Mouse (Mus musculus) left cerebral cortex, adult 2 months (tissue): Measurements from ENCODE around the gene Ppp2r1a. TPM values are rescaled to one million over a fixed set of nuclear protein-coding genes. Genes with fewer than 3 reads are reported as not detected.

ENCODE experiments used
- DNase-seq, 2 experiments: peaks; one replicate each; pipeline ENCODE4 v3.0.0; 2021 to 2022; ENCODE audit warnings: low spot score in 2 of 2, mixed read lengths in 1 of 2; ENCODE audit errors: extremely low spot score in 1 of 2
- H3K27ac ChIP-seq: fragments of 200-600 bp; 2 replicates; pipeline ENCODE4 v1.8.1; 2022
- H3K4me3 ChIP-seq: fragments of 200-600 bp; 2 replicates; pipeline ENCODE4 v1.8.1; 2022
- CTCF ChIP-seq: fragments of 200-600 bp; IDR thresholded peaks from 2 replicates; pipeline ENCODE4 v1.8.1; 2022; ENCODE audit warnings: antibody characterized with exemption, mild to moderate bottlenecking, moderate library complexity
- intact Hi-C: fragments of 180-260 bp; cut with DNase I; formaldehyde crosslinking; loops from one replicate; pipeline ENCODE4 v1.15.1; 2025
- long read RNA-seq, 2 experiments: library from polyadenylated mRNA; stranded (forward); transcript quantifications; one replicate each; pipeline ENCODE4 v2.0.0; 2021; ENCODE audit warnings: borderline mapping rate in 2 of 2
- total RNA-seq, 2 experiments: library from RNA; stranded (reverse); gene quantifications; 2 replicates each; pipeline ENCODE4 v1.2.3; 2021

The Ppp2r1a gene
- 100 to 1,000 TPM; 537 to 542 TPM for total RNA-seq
- long read RNA-seq, experiment 1, transcript Ppp2r1a-201 (15 exons, 2,410 nt) = major isoform, 558 of 774 reads
- long read RNA-seq, experiment 1, partial matches to known transcripts = 197 of 774 reads
- long read RNA-seq, experiment 1, other reads (novel, unspliced or antisense) = 19 of 774 reads
- long read RNA-seq, experiment 2, transcript Ppp2r1a-201 (15 exons, 2,410 nt) = major isoform, 409 of 590 reads
- long read RNA-seq, experiment 2, partial matches to known transcripts = 161 of 590 reads
- long read RNA-seq, experiment 2, other reads (novel, unspliced or antisense) = 20 of 590 reads

GRCm38 (mm10) chr17:20944985-20945891 lies at the start of gene Ppp2r1a:
Gene Ppp2r1a (plus strand): TSS chr17:20945311.
- TF ChIP-seq CTCF = no peak
- peak within 1 kb of the TSS; percentile 98 for H3K27ac ChIP-seq
- H3K4me3 ChIP-seq = peak within 1 kb of the TSS; percentile 98
- peak; percentile 99 for DNase-seq
- intact Hi-C loops = loop anchor here (1.0 to 10.0 kb wide), 4 partner anchors 63 to 1480 kb away; partner anchors contain the start of genes Zfp160, Zfp52, Zfp946 and Zfp948

- no peak for DNase-seq
- Histone ChIP-seq H3K27ac (no peak within 1 kb of the TSS), H3K4me3 (no peak within 1 kb of the TSS)
- TF ChIP-seq CTCF = no peak
- intact Hi-C loops = no loop called here
These were observed 40.1 kb upstream of the Ppp2r1a start, which contains the start of gene Vmn1r231 for GRCm38 (mm10) chr17:20904991-20905390. Gene Vmn1r231 (minus strand): TSS chr17:20905091.

GRCm38 (mm10) chr17:20919614-20920013 lies 25.5 kb upstream of the Ppp2r1a start, which contains the start of gene Vmn1r232:
Gene Vmn1r232 (minus strand): TSS chr17:20919714.
- intact Hi-C loops = no loop called here
- TF ChIP-seq CTCF = no peak
- H3K27ac ChIP-seq = no peak within 1 kb of the TSS
- H3K4me3 ChIP-seq = no peak within 1 kb of the TSS
- no peak for DNase-seq

- Histone ChIP-seq H3K27ac (peak overlapping the region; percentile 98), H3K4me3 (peak overlapping the region; percentile 64)
- no peak for TF ChIP-seq CTCF
- no peak for DNase-seq
- intact Hi-C loops = loop anchor here (10.0 kb wide), 3 partner anchors 591 to 1481 kb away; partner anchors contain the start of genes Zfp52, Zfp946 and Zfp948
These were observed 885 bp upstream of the Ppp2r1a start for GRCm38 (mm10) chr17:20944226-20944625.

GRCm38 (mm10) chr17:20946026-20946565 lies 985 bp downstream of the Ppp2r1a start:
- DNase-seq = no peak
- intact Hi-C loops = loop anchor here (10.0 kb wide), 3 partner anchors 589 to 1479 kb away; partner anchors contain the start of genes Zfp52, Zfp946 and Zfp948
- Histone ChIP-seq H3K4me3 (peak overlapping the region; percentile 98), H3K27ac (peak overlapping the region; percentile 95)
- TF ChIP-seq CTCF = no peak

GRCm38 (mm10) chr17:20946636-20947035 lies 1.5 kb downstream of the Ppp2r1a start:
- no peak for DNase-seq
- peak overlapping the region; percentile 98 for H3K4me3 ChIP-seq
- intact Hi-C loops = loop anchor here (10.0 kb wide), 3 partner anchors 588 to 1478 kb away; partner anchors contain the start of genes Zfp52, Zfp946 and Zfp948
- no peak for TF ChIP-seq CTCF
- no peak overlapping the region for H3K27ac ChIP-seq

GRCm38 (mm10) chr17:20960386-20960785 lies 15.3 kb downstream of the Ppp2r1a start:
- DNase-seq = no peak
- Histone ChIP-seq H3K4me3 (no peak overlapping the region), H3K27ac (no peak overlapping the region)
- intact Hi-C loops = no loop called here
- TF ChIP-seq CTCF = no peak

- no peak for TF ChIP-seq CTCF
- intact Hi-C loops = no loop called here
- no peak for DNase-seq
- no peak overlapping the region for H3K27ac ChIP-seq
- no peak overlapping the region for H3K4me3 ChIP-seq
These were observed 20.3 kb downstream of the Ppp2r1a start for GRCm38 (mm10) chr17:20965421-20965820.

- no peak for TF ChIP-seq CTCF
- Histone ChIP-seq H3K4me3 (no peak overlapping the region), H3K27ac (no peak overlapping the region)
- no peak for DNase-seq
- intact Hi-C loops = no loop called here
These were observed 21.6 kb downstream of the Ppp2r1a start for GRCm38 (mm10) chr17:20966681-20967080.

- intact Hi-C loops = no loop called here
- TF ChIP-seq CTCF = no peak
- H3K4me3 ChIP-seq = no peak overlapping the region
- no peak for DNase-seq
- H3K27ac ChIP-seq = no peak overlapping the region
These were observed 48.6 kb downstream of the Ppp2r1a start for GRCm38 (mm10) chr17:20993716-20994115.

GRCm38 (mm10) chr17:20996364-20996763 lies 51.3 kb downstream of the Ppp2r1a start, which contains the start of gene Vmn1r233:
Gene Vmn1r233 (minus strand): TSS chr17:20996464.
- H3K27ac ChIP-seq = no peak within 1 kb of the TSS
- TF ChIP-seq CTCF = no peak
- no peak for DNase-seq
- intact Hi-C loops = no loop called here
- no peak within 1 kb of the TSS for H3K4me3 ChIP-seq
